Mouse (Mus musculus) small intestine, adult 2 months (tissue): Measurements from ENCODE around the gene Tmem132e.

Source experiments
- CTCF ChIP-seq: fragments of 200-500 bp; IDR thresholded peaks from 2 replicates; pipeline ENCODE4 v1.5.1; 2012; ENCODE audit warnings: low read depth, mild to moderate bottlenecking, control low read depth, inconsistent platforms, low read length, moderate library complexity, mixed read lengths; ENCODE audit not compliant: insufficient replicate concordance, insufficient read length; ENCODE audit errors: extremely low read depth
- POLR2A ChIP-seq: fragments of 200-500 bp; IDR thresholded peaks from 2 replicates; pipeline ENCODE4 v1.6.1; 2012; ENCODE audit warnings: low read depth, mild to moderate bottlenecking, control low read depth, inconsistent platforms, low read length, moderate library complexity

DNA sequence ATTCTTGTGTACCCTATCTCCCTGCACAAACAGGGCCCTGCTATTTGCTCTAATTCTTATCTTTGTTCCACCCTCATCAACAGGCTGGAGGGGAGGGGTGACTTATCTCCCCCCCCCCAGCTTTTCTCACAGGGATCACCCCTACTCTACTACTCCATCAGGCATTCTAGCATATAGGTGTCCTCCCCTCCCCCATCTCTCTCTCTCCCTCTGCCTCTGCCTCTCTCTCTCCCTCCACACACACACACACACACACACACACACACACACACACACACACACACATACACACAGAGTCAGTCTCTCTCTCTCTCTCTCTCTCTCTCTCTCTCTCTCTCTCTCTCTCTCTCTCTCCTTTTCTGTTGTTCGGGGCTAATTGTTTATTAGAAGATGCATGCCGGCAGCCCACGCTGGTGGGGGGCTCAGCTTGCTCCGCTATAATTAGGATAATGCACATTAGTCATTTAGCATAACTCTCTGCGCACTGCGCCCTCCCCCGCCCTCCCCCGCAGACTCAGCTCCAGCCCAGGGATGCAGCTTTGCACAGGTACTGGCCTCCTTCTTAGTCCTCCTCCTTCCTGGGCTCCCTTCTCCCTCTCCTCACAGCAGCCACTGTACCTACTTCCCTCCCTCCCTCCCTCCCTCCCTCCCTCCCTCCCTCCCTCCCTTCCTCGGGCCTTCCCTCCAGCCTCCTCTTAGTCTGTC is 29.8 kb downstream of the Tmem132e start:
- no peak for TF ChIP-seq CTCF
- no peak for TF ChIP-seq POLR2A
